In the genomic region with DNA sequence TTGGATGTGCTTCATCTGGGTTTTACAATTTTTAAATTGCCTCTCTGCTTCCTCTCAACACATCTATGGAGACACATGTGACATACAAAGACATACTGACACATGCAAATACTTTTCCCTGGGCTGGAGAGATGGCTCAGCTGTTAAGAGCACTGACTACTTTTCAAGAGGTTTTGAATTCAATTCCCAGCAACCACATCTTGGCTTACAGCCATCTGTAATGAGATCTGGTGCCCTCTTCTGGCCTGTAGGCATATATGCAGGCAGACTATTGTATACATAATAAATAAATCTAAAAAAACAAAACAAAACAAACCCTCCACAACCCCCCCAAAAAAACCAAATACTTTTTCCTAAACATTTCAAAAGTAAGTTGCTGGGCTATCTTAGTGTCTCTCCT, we compare ENCODE assay signal across 10 mouse cellular contexts.
DNase-seq lines count a peak whose midpoint lies in the region; ATAC-seq and TF ChIP-seq lines count a peak whose summit lies in the region.
"Had no signal": no experiment of that assay in that cellular context is flagged by ENCODE, and none has a peak within 500 bp of the region (broad histone marks: within the 10 kb centered on the region; RNA-seq: fewer than 3 reads in every experiment).

No protein-coding gene starts in this region.

- no peak for TF ChIP-seq POLR2A in cortical plate, adult 2 months (IDR thresholded peaks at IDR 0.05; ENCODE audit: extremely low read depth, insufficient read depth, low read length)

- TF ChIP-seq CTCF in cortical plate, adult 2 months (IDR thresholded peaks at IDR 0.05; ENCODE audit: extremely low read depth, insufficient read depth, low read length) = peak; percentile 14; the same call in 1 of the 2 replicates

- H3K27ac ChIP-seq in hindbrain, embryonic 14.5 days = no peak overlapping the region
- no peak overlapping the region for H3K27ac ChIP-seq in hindbrain, embryonic 10.5 days
- H3K27ac ChIP-seq in cortical plate, adult 2 months (ENCODE audit: insufficient read depth, low read length) = no peak overlapping the region
- H3K27ac ChIP-seq: heart, embryonic 13.5 days; liver, embryonic 15.5 days had no signal

- H3K4me3 ChIP-seq in hindbrain, embryonic 14.5 days (replicated peaks; ENCODE audit: low read length) = no peak overlapping the region
- H3K4me3 ChIP-seq in hindbrain, embryonic 10.5 days = no peak overlapping the region
- no peak overlapping the region for H3K4me3 ChIP-seq in cortical plate, adult 2 months (ENCODE audit: insufficient read depth, low read length)
- H3K4me3 ChIP-seq: heart, embryonic 13.5 days; liver, embryonic 15.5 days had no signal

- H3K4me2 ChIP-seq in hindbrain, embryonic 14.5 days (replicated peaks) = no peak overlapping the region
- H3K4me2 ChIP-seq: heart, embryonic 13.5 days; liver, embryonic 15.5 days had no signal

- peaks cover 11% of the 10 kb centered on the region for H3K36me3 ChIP-seq in hindbrain, embryonic 14.5 days (replicated peaks; ENCODE audit: control insufficient read depth, insufficient read depth)
- no peaks in the 10 kb centered on the region; the same call in 1 of the 2 replicates for H3K36me3 ChIP-seq in hindbrain, embryonic 10.5 days
- H3K36me3 ChIP-seq: liver, embryonic 15.5 days had no signal

- DNase-seq in adrenal gland, postnatal 10 days = peak; percentile 36
- no peak for DNase-seq in adrenal gland, adult 18-20 months (ENCODE audit: low spot score in 2 of 2)
- DNase-seq in hindbrain, embryonic 14.5 days (ENCODE audit: low spot score) = peak; percentile 38
- no peak for DNase-seq in hindbrain, embryonic 10.5 days (ENCODE audit: low spot score)
- DNase-seq in CD4-positive, CD25-positive, alpha-beta regulatory T cell, adult 2 months (ENCODE audit: low read depth, low spot score) = peak; percentile 43
- DNase-seq in thymus, postnatal 0 days (ENCODE audit: low spot score) = no peak
- DNase-seq in thymus, postnatal 10 days (ENCODE audit: low spot score in 2 of 2) = no peak

- no peaks in the 10 kb centered on the region for H3K4me1 ChIP-seq in hindbrain, embryonic 14.5 days (replicated peaks; ENCODE audit: control insufficient read depth, insufficient read depth, low read length)
- no peaks in the 10 kb centered on the region for H3K4me1 ChIP-seq in hindbrain, embryonic 10.5 days (replicated peaks)
- H3K4me1 ChIP-seq in cortical plate, adult 2 months (ENCODE audit: control insufficient read depth, insufficient read depth, low read length) = no peaks in the 10 kb centered on the region
- H3K4me1 ChIP-seq: heart, embryonic 13.5 days; liver, embryonic 15.5 days had no signal

- H3K9me3 ChIP-seq in hindbrain, embryonic 14.5 days (ENCODE audit: control insufficient read depth, low read length) = no peaks in the 10 kb centered on the region
- no peaks in the 10 kb centered on the region for H3K9me3 ChIP-seq in hindbrain, embryonic 10.5 days
- H3K9me3 ChIP-seq: heart, embryonic 13.5 days; liver, embryonic 15.5 days had no signal

- no peak overlapping the region for H3K9ac ChIP-seq in hindbrain, embryonic 14.5 days
- H3K9ac ChIP-seq: heart, embryonic 13.5 days; liver, embryonic 15.5 days had no signal

- H3K27me3 ChIP-seq in hindbrain, embryonic 14.5 days (ENCODE audit: control insufficient read depth, insufficient read depth, low read length) = no peaks in the 10 kb centered on the region
- no peaks in the 10 kb centered on the region for H3K27me3 ChIP-seq in hindbrain, embryonic 10.5 days (ENCODE audit: insufficient read depth, poor library complexity, severe bottlenecking)
- H3K27me3 ChIP-seq: heart, embryonic 13.5 days; liver, embryonic 15.5 days had no signal

- ATAC-seq in hindbrain, embryonic 14.5 days (ENCODE audit: low FRiP score) = no peak

Comparison
In these comparisons a context has a peak if more than half of its experiments do, and no peak if none do; other contexts are left out.
1. DNase-seq: peak in adrenal gland, postnatal 10 days (single experiment), hindbrain, embryonic 14.5 days (single experiment) and CD4-positive, CD25-positive, alpha-beta regulatory T cell, adult 2 months (single experiment); none in adrenal gland, adult 18-20 months (0 of 2), hindbrain, embryonic 10.5 days (single experiment), thymus, postnatal 0 days (single experiment) and thymus, postnatal 10 days (0 of 2).